Mouse (Mus musculus) layer of hippocampus, postnatal 10 days (tissue): ENCODE data around the gene Pxk. TPM values are rescaled to one million over a fixed set of nuclear protein-coding genes. Genes with fewer than 3 reads are reported as not detected.
A peak's percentile ranks its signal among the peaks of the same experiment; 100 is the strongest.

ENCODE experiments used
- DNase-seq, 2 experiments: peaks; one replicate each; pipeline ENCODE4 v3.0.0; 2021; ENCODE audit warnings: low spot score in 2 of 2
- long read RNA-seq: library from polyadenylated mRNA; stranded (forward); transcript quantifications from one replicate; pipeline ENCODE4 v2.0.0, GENCODE M21; 2023
- total RNA-seq, 2 experiments: library from RNA; stranded (reverse); gene quantifications; 2 replicates each; pipeline ENCODE4 v1.2.3; 2021

Pxk gene
- total RNA-seq, result 10 to 100 TPM; 26.1 to 27.2 TPM
- long read RNA-seq, transcript Pxk-201 (18 exons, 2,812 nt), result major isoform, 6 of 27 reads
- long read RNA-seq, partial matches to known transcripts, result 1 of 27 reads
- long read RNA-seq, other reads (novel, unspliced or antisense), result 14 of 27 reads

GRCm38 (mm10) chr14:8097978-8098686 is at the start of gene Pxk:
TSS of gene Pxk (plus strand) at chr14:8098211.
- DNase-seq, result peak; percentile 88 to 92

DNA sequence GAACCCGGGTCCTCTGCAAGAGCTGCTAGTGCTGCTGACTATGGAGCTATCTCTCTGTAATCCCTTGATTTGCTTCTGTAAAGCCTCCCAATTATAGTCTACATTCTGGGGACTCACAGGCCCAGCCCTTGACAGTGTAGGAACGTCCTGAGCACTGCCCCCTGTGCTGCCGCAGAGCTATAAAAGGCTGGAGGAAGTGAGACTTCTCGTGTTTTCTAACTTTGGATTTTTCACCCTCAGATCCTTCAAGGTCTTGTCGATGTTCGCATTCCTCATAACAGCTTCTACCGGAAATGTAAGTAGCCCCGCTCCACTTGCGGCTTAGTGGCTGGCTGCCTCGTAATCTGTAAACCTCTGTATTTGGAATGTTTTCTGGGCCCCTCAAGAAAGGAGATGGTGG is 48.7 kb upstream of the Pxk start:
- no peak for DNase-seq

DNA sequence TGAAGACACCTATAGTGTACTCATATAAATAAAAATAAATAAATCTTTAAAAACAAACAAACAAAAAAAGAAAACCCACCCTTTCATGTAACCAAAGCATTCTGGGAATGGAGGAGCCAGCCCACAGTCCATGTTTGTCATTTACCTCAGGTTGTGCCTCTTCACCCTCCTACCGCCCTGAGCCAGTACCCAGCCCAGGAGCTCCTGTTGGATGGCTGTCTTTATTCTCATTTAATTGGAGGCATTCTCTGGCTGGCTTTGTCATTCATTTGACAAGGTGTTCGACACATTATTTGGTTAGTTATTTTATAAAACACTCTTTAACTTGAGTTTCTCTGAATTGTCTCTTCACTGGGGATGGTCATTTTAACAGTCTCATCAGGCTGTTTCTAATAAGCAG is 46.1 kb upstream of the Pxk start:
- DNase-seq, result no peak

DNA sequence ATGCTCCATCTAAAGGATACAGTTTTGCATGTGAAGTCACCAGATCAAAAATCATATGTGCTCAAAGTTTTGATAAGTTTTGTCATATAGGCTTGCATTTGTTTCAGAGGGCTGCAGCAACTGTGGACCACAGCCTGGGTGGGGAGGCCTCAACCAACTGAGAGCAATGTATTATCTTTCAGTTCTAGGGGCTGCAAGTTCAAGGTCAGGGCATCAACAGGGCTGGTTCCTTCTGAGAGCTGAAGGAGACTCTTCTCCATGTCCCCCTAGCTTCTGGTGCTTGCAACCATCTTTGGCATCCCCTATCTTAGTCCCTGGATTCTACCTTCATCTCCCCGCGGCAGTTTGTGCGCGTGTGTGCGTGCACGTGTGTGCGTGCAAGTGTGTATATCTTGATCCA is 45.4 kb upstream of the Pxk start:
- no peak for DNase-seq

DNA sequence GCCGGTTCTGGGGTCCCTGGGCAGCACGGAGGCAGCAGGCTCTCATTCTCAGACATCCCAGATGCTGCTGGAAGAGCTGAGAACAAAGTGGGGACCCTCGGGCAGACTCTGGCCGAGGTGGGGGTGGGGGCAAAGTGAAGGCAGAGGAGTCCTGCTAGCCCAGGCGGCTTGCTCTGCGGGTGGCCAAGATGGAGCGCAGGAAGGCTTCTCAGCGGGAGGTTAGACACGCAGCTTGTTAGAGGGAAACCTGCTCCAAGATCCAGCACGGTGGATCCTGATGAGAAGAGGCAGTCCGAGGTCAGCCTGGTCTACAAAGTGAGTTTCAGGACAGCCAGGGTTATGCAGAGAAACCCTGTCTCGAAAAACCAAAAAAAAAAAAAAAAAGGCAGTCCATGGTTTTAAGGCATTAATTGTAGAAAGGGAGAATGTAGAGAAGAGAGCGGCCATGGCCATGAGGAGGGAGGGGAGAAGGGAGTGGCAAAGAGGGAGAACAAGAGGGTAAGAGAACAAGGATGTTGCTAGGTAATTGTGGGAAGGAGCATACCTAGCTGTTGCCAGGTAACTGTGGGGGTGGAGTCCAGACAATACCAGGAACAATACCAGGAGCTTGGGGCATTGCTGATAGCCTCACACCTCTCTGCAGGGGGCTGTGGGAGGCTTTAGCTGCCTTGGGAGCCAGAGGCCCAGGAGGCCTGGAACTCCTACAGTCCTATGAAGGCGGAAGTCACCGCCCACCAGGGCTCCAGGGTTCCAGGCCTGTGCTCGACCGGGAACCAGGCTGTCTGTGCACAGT is 43.5 kb upstream of the Pxk start:
- DNase-seq, result no peak

DNA sequence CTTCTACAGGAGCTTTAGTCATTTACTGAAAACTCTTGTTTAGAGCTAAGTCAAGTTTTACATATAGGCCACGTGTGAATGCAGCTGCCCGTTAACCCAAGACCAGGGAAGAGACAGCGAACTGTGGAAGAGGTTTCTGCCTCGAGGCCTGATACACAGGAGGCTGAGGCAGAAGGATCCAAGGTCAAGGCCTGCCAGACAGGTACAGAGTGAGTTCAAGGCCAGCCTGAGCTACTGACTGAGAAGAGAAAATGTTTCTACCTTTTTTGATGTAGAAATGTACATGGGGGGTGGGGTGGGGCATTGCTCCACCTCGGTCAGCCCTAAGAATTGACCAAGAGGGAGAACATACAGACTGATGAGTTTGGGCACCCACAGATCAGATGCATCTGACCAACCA is 41.9 kb upstream of the Pxk start:
- DNase-seq, result no peak

DNA sequence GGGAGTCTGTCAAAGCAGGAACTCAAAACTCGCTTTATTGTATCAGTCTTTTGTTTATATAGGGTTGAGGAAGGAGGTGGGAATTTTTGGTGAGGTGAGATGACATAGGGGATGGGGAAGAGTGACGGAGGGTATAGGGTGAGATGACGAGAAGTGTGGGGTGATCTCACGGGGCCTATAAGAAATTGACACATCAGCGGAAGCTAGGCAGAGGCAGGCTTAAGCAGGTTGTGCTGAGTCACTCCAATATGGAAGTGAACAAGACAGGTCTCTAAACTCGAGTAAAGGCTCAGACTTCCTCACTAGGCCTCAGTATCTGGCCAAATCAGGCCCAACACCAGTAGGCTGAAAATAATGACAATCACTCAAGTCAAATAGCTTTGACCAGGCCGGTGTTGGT is 38.1 kb upstream of the Pxk start:
- no peak for DNase-seq

GRCm38 (mm10) chr14:8062076-8062475 is 35.9 kb upstream of the Pxk start:
- no peak for DNase-seq

- peak; percentile 32 to 55 for DNase-seq
Observed at GRCm38 (mm10) chr14:8062537-8063301, 35.3 kb upstream of the Pxk start.

DNA sequence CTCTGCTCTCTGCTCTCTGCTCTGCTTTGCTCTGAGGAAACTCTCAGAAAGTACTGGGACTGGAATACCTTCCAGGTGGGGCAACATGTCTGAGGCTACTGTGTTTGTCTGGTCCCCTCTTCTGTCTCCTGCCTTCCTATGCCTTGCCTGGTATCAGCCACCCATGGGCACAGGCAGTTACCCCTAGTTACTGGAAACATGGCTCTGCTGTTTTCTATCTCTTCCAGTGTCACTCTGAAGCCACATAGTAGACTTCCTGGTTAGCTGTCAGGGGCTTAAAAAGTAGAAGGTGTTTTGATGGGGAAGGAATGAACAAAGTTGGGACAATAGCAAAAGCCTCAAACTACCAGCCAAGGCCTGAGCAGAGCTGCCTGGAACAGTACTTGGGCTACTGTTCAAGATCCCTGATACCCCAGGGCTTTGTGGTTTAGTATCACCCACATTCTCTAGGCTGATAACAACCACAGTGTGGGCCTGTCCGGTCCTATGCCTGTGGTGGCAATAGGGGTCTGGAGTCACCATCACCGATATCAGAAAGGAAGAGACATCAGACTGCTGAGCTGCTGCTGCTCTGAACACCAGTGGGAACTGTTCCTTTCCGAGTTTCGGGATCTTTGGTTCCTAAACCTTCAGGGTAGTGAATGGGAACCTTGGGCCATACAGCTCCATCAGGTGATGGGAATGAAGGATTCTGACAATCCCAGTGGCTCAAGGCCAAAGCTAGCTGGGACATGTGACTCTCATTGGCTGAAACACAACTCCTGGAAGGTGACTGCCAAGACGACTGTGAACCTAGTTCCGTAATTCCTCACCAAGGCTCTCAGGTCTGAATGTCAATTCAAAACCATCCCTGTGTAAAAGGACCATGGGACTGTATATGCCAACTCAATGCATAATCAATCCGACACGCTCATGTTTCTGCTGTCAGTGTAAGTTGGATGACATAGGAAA is 33.9 kb upstream of the Pxk start:
- no peak for DNase-seq

DNA sequence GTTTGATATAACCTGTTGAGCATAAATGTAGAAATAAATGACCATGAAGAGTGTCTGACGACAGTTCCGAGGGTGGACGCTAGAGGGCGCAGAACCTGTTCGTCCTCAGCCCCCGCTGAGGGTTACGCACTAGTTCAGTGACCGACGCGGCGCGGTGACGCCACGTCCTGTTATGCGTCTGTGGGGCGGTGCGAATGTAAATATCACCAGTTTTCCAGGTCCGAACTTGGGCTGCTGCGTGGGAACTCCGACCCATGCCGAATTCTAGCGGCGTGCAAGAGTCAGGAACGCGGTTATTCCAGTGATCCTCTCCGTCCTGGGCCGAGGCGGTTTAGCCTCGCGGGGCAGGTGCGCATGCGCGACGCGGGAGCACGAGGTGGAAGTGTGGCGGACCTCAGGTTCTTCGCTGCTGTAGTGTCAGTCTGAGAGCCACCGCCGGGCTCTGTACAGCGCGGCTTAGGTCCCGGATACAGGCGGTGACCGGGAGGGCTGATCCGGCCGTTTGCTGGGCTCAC is 17.8 kb upstream of the Pxk start, which contains the start of gene Rpp14:
Gene Rpp14, plus strand, starts transcription at position 203 of the 515 bp plus-strand sequence.
- peak; percentile 97 to 98 for DNase-seq

DNA sequence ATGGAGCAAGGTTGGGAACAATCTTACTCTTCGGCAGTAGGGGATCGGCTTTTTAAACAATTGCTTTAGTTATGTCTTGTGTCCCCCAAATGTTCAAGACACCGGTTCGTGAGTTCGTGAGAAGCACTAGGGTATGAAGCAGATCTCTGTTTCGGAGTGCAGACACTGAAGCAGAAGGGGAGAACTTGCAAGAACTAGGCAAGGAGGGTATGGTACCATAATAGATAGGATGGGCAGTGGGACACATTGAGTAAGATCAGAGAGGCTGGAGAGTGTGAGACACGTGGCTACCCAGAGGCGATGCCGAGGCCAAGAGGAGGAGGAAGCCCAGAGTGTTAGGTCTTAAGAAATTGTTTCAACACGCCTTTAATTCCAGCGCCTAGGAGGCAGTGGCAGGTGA is 17.3 kb upstream of the Pxk start:
- DNase-seq, result no peak

- no peak for DNase-seq
Observed at GRCm38 (mm10) chr14:8082949-8083348, 15.1 kb upstream of the Pxk start.

DNA sequence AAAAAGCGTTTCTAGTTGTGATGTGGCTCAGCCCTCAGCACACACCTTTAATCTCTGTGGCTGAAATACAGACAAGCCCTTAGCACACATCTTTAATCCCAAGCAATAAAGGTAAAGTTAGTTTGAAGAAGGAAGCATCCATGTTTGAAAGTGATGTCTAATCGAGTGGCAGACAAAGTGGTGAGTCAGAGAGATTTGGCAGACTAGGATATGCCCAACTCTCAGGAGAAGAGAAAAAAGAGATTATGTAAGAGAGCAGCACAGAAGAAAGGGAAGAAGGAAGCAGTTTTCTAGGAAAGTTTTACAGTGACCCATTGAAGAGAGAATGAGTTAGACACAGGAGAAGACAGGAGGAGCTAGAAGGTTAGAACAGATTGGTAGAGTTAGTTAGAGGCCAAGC is 9.0 kb upstream of the Pxk start:
- DNase-seq, result no peak

DNA sequence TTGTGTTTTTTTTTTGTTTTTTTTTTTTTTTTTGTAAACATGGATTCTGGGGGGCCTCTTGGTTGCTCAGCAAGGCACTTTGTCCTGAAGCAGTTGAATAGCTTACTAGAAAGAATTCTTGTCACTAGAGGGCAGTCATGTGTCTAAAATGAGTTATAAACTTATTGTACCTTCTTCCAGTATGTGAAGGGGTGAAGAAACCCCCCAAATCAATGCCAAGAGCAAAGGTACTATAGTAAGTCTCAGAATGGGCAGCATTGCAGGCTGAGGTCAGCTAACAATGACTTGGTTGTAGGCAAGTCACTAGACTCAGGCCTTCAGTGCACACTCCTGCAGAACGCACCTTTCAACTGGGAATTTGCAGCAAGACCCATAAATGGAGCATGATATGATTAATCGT is 5.4 kb upstream of the Pxk start:
- no peak for DNase-seq

GRCm38 (mm10) chr14:8093427-8093826 is 4.6 kb upstream of the Pxk start:
- no peak for DNase-seq

DNA sequence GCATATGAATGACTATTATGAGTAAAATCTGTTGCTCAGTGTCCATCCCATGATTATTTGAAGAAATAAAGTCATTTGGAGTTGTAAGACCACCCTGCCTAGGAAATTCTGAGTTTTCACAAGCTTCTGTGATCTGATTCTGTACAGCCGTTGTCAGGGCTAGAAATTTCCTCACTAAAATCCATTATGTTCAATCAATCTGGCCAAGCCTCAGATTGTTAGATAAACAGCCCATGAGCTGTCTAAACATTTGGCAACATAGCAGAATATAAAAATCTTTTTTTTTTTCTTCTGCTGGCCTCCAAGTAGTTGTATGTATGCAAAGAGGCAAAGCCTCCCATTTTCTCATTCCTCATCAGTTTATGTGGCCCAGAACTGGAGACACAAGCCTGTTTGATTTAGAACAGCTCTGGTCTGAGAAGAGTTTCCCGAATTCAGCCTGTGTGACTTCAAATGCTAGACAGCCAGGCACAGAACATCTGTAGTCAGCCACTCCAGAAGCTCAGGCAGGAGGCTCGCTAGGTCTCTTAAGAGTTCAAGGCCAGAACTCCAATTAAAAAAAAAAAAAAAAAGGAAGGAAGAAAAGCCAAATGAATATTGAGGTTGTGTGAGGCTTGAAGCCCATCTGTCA is 3.0 kb upstream of the Pxk start:
- no peak for DNase-seq

- DNase-seq, result no peak
Observed at GRCm38 (mm10) chr14:8095562-8095950, 2.5 kb upstream of the Pxk start.

DNA sequence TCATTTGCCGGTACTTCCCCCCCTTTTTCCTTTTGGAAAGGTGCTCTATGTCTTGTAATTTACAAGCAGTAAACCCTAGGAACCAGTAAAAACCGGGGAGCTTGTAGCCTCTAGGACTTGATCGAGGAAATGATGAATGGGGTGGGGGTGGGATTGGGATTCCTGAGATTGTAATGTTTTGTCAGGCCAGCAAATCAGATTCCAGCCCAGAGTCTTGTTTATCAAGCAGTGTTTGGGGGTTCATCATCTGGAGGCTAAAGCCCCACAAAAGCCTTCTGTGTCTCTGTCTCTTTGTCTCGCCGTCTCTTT is 630 bp downstream of the Pxk start:
- no peak for DNase-seq

- no peak for DNase-seq
Observed at GRCm38 (mm10) chr14:8099561-8100021, 1.6 kb downstream of the Pxk start.
